ENCODE assay signal across 26 mouse cellular contexts in genomic region chr11:46418860-46419259, GRCm38 (mm10). TPM values are rescaled to one million over a fixed set of nuclear protein-coding genes. Genes with fewer than 3 reads are reported as not detected.
DNase-seq lines count a peak whose midpoint lies in the region; ATAC-seq lines count a peak whose summit lies in the region.
"Had no signal": no experiment of that assay in that cellular context is flagged by ENCODE, and none has a peak within 500 bp of the region (broad histone marks: within the 10 kb centered on the region; RNA-seq: fewer than 3 reads in every experiment).

No protein-coding gene starts in this region.

- no peak overlapping the region for H3K4me2 ChIP-seq in limb, embryonic 11.5 days (ENCODE audit: low read depth, severe bottlenecking)
- no peak overlapping the region for H3K4me2 ChIP-seq in limb, embryonic 12.5 days
- no peak overlapping the region for H3K4me2 ChIP-seq in limb, embryonic 13.5 days (replicated peaks)
- H3K4me2 ChIP-seq in limb, embryonic 15.5 days: no peak overlapping the region
- H3K4me2 ChIP-seq: embryonic facial prominence, embryonic 13.5 days; forebrain, embryonic 13.5 days; forebrain, embryonic 15.5 days had no signal

- no peak overlapping the region for H3K4me3 ChIP-seq in limb, embryonic 11.5 days (ENCODE audit: low read depth, low read length)
- no peak overlapping the region for H3K4me3 ChIP-seq in limb, embryonic 10.5 days
- no peak overlapping the region for H3K4me3 ChIP-seq in limb, embryonic 12.5 days (replicated peaks)
- H3K4me3 ChIP-seq in limb, embryonic 13.5 days: no peak overlapping the region
- no peak overlapping the region for H3K4me3 ChIP-seq in limb, embryonic 15.5 days
- H3K4me3 ChIP-seq: embryonic facial prominence, embryonic 13.5 days; forebrain, embryonic 13.5 days; forebrain, embryonic 15.5 days had no signal

- H3K27me3 ChIP-seq in limb, embryonic 11.5 days (ENCODE audit: control insufficient read depth, insufficient read depth, low read length): no peaks in the 10 kb centered on the region
- H3K27me3 ChIP-seq in limb, embryonic 10.5 days (ENCODE audit: low read depth, poor library complexity, severe bottlenecking): no peaks in the 10 kb centered on the region
- no peaks in the 10 kb centered on the region for H3K27me3 ChIP-seq in limb, embryonic 12.5 days
- no peaks in the 10 kb centered on the region for H3K27me3 ChIP-seq in limb, embryonic 13.5 days
- no peaks in the 10 kb centered on the region for H3K27me3 ChIP-seq in limb, embryonic 15.5 days
- H3K27me3 ChIP-seq: embryonic facial prominence, embryonic 13.5 days; forebrain, embryonic 13.5 days; forebrain, embryonic 15.5 days had no signal

- H3K9ac ChIP-seq in limb, embryonic 11.5 days (ENCODE audit: low read length): no peak overlapping the region
- H3K9ac ChIP-seq in limb, embryonic 12.5 days (replicated peaks): no peak overlapping the region
- no peak overlapping the region for H3K9ac ChIP-seq in limb, embryonic 13.5 days
- H3K9ac ChIP-seq in limb, embryonic 15.5 days: no peak overlapping the region
- H3K9ac ChIP-seq: embryonic facial prominence, embryonic 13.5 days; forebrain, embryonic 13.5 days; forebrain, embryonic 15.5 days; forebrain, postnatal 0 days had no signal

- H3K9me3 ChIP-seq in limb, embryonic 11.5 days (ENCODE audit: control insufficient read depth, low read length): no peaks in the 10 kb centered on the region
- H3K9me3 ChIP-seq in limb, embryonic 10.5 days (replicated peaks): no peaks in the 10 kb centered on the region
- no peaks in the 10 kb centered on the region for H3K9me3 ChIP-seq in limb, embryonic 12.5 days
- no peaks in the 10 kb centered on the region for H3K9me3 ChIP-seq in limb, embryonic 13.5 days
- no peaks in the 10 kb centered on the region for H3K9me3 ChIP-seq in limb, embryonic 15.5 days
- H3K9me3 ChIP-seq: embryonic facial prominence, embryonic 13.5 days; forebrain, embryonic 13.5 days; forebrain, embryonic 15.5 days had no signal

- peak overlapping the region; percentile 45; the same call in 1 of the 2 replicates for H3K27ac ChIP-seq in limb, embryonic 11.5 days (replicated peaks; ENCODE audit: low read depth, low read length)
- H3K27ac ChIP-seq in limb, embryonic 10.5 days: no peak overlapping the region
- H3K27ac ChIP-seq in limb, embryonic 12.5 days: peak overlapping the region; percentile 80
- no peak overlapping the region for H3K27ac ChIP-seq in limb, embryonic 13.5 days
- H3K27ac ChIP-seq in limb, embryonic 15.5 days: 0 out of 2 replicates have a peak overlapping the region, but pooled peaks have one; percentile 8
- H3K27ac ChIP-seq: forebrain, embryonic 13.5 days; forebrain, embryonic 15.5 days had no signal

- H3K4me1 ChIP-seq in limb, embryonic 11.5 days (ENCODE audit: control insufficient read depth, insufficient read depth, low read length): 0 out of 2 replicates have a peak, but pooled peaks cover 3% of the 10 kb centered on the region
- peaks cover 11% of the 10 kb centered on the region for H3K4me1 ChIP-seq in limb, embryonic 10.5 days
- peaks cover 11% of the 10 kb centered on the region for H3K4me1 ChIP-seq in limb, embryonic 12.5 days (replicated peaks)
- H3K4me1 ChIP-seq in limb, embryonic 13.5 days: peaks cover 12% of the 10 kb centered on the region
- no peaks in the 10 kb centered on the region for H3K4me1 ChIP-seq in limb, embryonic 15.5 days
- H3K4me1 ChIP-seq: forebrain, embryonic 13.5 days; forebrain, embryonic 15.5 days had no signal

- no peak for DNase-seq in limb, embryonic 11.5 days (ENCODE audit: low spot score)
- no peak for DNase-seq in limb, embryonic 10.5 days (ENCODE audit: low spot score)
- no peak for DNase-seq in left cerebral cortex, adult 18-20 months (ENCODE audit: low spot score in 2 of 2)
- no peak for DNase-seq in urinary bladder, postnatal 25 days (ENCODE audit: low spot score)
- DNase-seq: adrenal gland, adult 2 months; adrenal gland, postnatal 10 days; adrenal gland, postnatal 25 days; cerebellum, adult 11 months; cerebellum, adult 18-20 months; cerebellum, adult 8-10 months; cerebellum, postnatal 10 days; cerebellum, postnatal 25 days; forebrain, postnatal 0 days had no signal

- H3K36me3 ChIP-seq in limb, embryonic 11.5 days (ENCODE audit: control insufficient read depth, insufficient read depth, low read length): no peaks in the 10 kb centered on the region
- H3K36me3 ChIP-seq in limb, embryonic 10.5 days: no peaks in the 10 kb centered on the region
- H3K36me3 ChIP-seq in limb, embryonic 12.5 days: no peaks in the 10 kb centered on the region
- H3K36me3 ChIP-seq in limb, embryonic 13.5 days: no peaks in the 10 kb centered on the region
- H3K36me3 ChIP-seq in limb, embryonic 15.5 days: no peaks in the 10 kb centered on the region
- H3K36me3 ChIP-seq: embryonic facial prominence, embryonic 13.5 days; forebrain, embryonic 15.5 days had no signal

- peak; percentile 26; the same call in 1 of the 2 replicates for ATAC-seq in limb, embryonic 11.5 days (ENCODE audit: insufficient number of reproducible peaks, low FRiP score, low TSS enrichment, low read depth)
- peak; percentile 10; the same call in 1 of the 2 replicates for ATAC-seq in limb, embryonic 12.5 days (ENCODE audit: insufficient number of reproducible peaks, insufficient read depth, low FRiP score, low TSS enrichment, low read depth)
- peak; percentile 72 for ATAC-seq in limb, embryonic 13.5 days (ENCODE audit: low FRiP score, low read depth)
- no peak for ATAC-seq in limb, embryonic 15.5 days (ENCODE audit: insufficient number of reproducible peaks, low FRiP score, low TSS enrichment, low read depth)
- ATAC-seq: forebrain, embryonic 13.5 days; forebrain, embryonic 15.5 days; forebrain, postnatal 0 days had no signal

- WGBS in limb, embryonic 11.5 days: 62% methylated on average over 5 of the region's 5 CpGs
- 89% methylated on average over 5 of the region's 5 CpGs for WGBS in limb, embryonic 10.5 days
- 43% methylated on average over 5 of the region's 5 CpGs for WGBS in limb, embryonic 12.5 days
- 40% methylated on average over 5 of the region's 5 CpGs for WGBS in limb, embryonic 13.5 days
- 29% methylated on average over 5 of the region's 5 CpGs for WGBS in limb, embryonic 15.5 days

RNA-seq across cellular contexts. Expression of gene Med7, which starts 17.9 kb away (rescaled TPM):
- polyA plus RNA-seq in limb, embryonic 11.5 days (2014; fragmentation: Nextera tagmentation; extraction: Ambion mirVana): 96.5 and 109 TPM in 2 replicates
- 93.7 and 97.6 TPM in 2 replicates for polyA plus RNA-seq in limb, embryonic 10.5 days (2016; fragmentation: Nextera tagmentation; extraction: Ambion mirVana)
- 99.3 and 100 TPM in 2 replicates for polyA plus RNA-seq in limb, embryonic 12.5 days (2016; fragmentation: Nextera tagmentation; extraction: Ambion mirVana)
- 83.4 and 92.5 TPM in 2 replicates for polyA plus RNA-seq in limb, embryonic 13.5 days (2015; fragmentation: Nextera tagmentation; extraction: Ambion mirVana)
- 61.9 and 67.6 TPM in 2 replicates for polyA plus RNA-seq in limb, embryonic 15.5 days (2015; fragmentation: Nextera tagmentation; extraction: Ambion mirVana)
- total RNA-seq in left cerebral cortex, adult 18-20 months (2021): 10 to 100 TPM; 24.7 to 32.3 TPM

RNA-seq across cellular contexts. Expression of gene Fam71b, which starts 22.5 kb away (rescaled TPM):
- not detected in 2 replicates for polyA plus RNA-seq in limb, embryonic 11.5 days (2014; fragmentation: Nextera tagmentation; extraction: Ambion mirVana)
- not detected in 2 replicates for polyA plus RNA-seq in limb, embryonic 10.5 days (2016; fragmentation: Nextera tagmentation; extraction: Ambion mirVana)
- not detected in 2 replicates for polyA plus RNA-seq in limb, embryonic 12.5 days (2016; fragmentation: Nextera tagmentation; extraction: Ambion mirVana)
- not detected in 2 replicates for polyA plus RNA-seq in limb, embryonic 13.5 days (2015; fragmentation: Nextera tagmentation; extraction: Ambion mirVana)
- not detected in 2 replicates for polyA plus RNA-seq in limb, embryonic 15.5 days (2015; fragmentation: Nextera tagmentation; extraction: Ambion mirVana)
- not detected for total RNA-seq in left cerebral cortex, adult 18-20 months (2021)
- total RNA-seq: adrenal gland, adult 2 months; adrenal gland, postnatal 10 days; adrenal gland, postnatal 25 days; adrenal gland, postnatal 4 days; ES-E14; forebrain, postnatal 0 days; MEL had no signal
- polyA plus RNA-seq: adrenal gland, adult 2 months; brain, embryonic 14.5 days; cortical plate, adult 2 months; embryonic facial prominence, embryonic 11.5 days; embryonic facial prominence, embryonic 13.5 days; forebrain, embryonic 11.5 days; forebrain, embryonic 13.5 days; forebrain, embryonic 15.5 days; forebrain, postnatal 0 days had no signal

RNA-seq across cellular contexts. Expression of gene Itk, which starts 29.5 kb away (rescaled TPM):
- not detected in 2 replicates for polyA plus RNA-seq in limb, embryonic 11.5 days (2014; fragmentation: Nextera tagmentation; extraction: Ambion mirVana)
- polyA plus RNA-seq in limb, embryonic 10.5 days (2016; fragmentation: Nextera tagmentation; extraction: Ambion mirVana): not detected in 2 replicates
- not detected in 2 replicates for polyA plus RNA-seq in limb, embryonic 12.5 days (2016; fragmentation: Nextera tagmentation; extraction: Ambion mirVana)
- 0.04 and 0.10 TPM in 2 replicates for polyA plus RNA-seq in limb, embryonic 13.5 days (2015; fragmentation: Nextera tagmentation; extraction: Ambion mirVana)
- polyA plus RNA-seq in limb, embryonic 15.5 days (2015; fragmentation: Nextera tagmentation; extraction: Ambion mirVana): 0.38 and 0.42 TPM in 2 replicates
- under 1 TPM; 0.21 to 0.28 TPM for total RNA-seq in left cerebral cortex, adult 18-20 months (2021)
- total RNA-seq: ES-E14, MEL had no signal
- polyA plus RNA-seq: embryonic facial prominence, embryonic 11.5 days; embryonic facial prominence, embryonic 13.5 days; forebrain, embryonic 13.5 days; forebrain, embryonic 15.5 days had no signal

RNA-seq across cellular contexts. Expression of gene Havcr2, which starts 35.9 kb away (rescaled TPM):
- 0.16 TPM in 1 of 2 replicates, not detected in the other for polyA plus RNA-seq in limb, embryonic 11.5 days (2014; fragmentation: Nextera tagmentation; extraction: Ambion mirVana)
- 0.13 TPM in 1 of 2 replicates, not detected in the other for polyA plus RNA-seq in limb, embryonic 10.5 days (2016; fragmentation: Nextera tagmentation; extraction: Ambion mirVana)
- polyA plus RNA-seq in limb, embryonic 12.5 days (2016; fragmentation: Nextera tagmentation; extraction: Ambion mirVana): 0.35 TPM in 1 of 2 replicates, not detected in the other
- 0.17 TPM in 1 of 2 replicates, not detected in the other for polyA plus RNA-seq in limb, embryonic 13.5 days (2015; fragmentation: Nextera tagmentation; extraction: Ambion mirVana)
- 0.12 and 0.14 TPM in 2 replicates for polyA plus RNA-seq in limb, embryonic 15.5 days (2015; fragmentation: Nextera tagmentation; extraction: Ambion mirVana)
- total RNA-seq in left cerebral cortex, adult 18-20 months (2021): 1 to 10 TPM; 2.6 to 3.0 TPM
- total RNA-seq: ES-E14 had no signal
- polyA plus RNA-seq: embryonic facial prominence, embryonic 11.5 days; embryonic facial prominence, embryonic 13.5 days had no signal

Comparison
In these comparisons a context has a peak if more than half of its experiments do, and no peak if none do; other contexts are left out.
1. H3K27ac ChIP-seq: peak in limb, embryonic 11.5 days (single experiment), limb, embryonic 12.5 days (single experiment) and limb, embryonic 15.5 days (single experiment); none in limb, embryonic 10.5 days (single experiment) and limb, embryonic 13.5 days (single experiment).